Mouse (Mus musculus) layer of hippocampus, postnatal 14 days (tissue): ENCODE results near the gene Ccdc115. TPM values are rescaled to one million over a fixed set of nuclear protein-coding genes. Genes with fewer than 3 reads are reported as not detected.
A peak's percentile ranks its signal among the peaks of the same experiment; 100 is the strongest.

ENCODE experiments used
- DNase-seq, 2 experiments: peaks; one replicate each; pipeline ENCODE4 v3.0.0; 2021 to 2022; ENCODE audit warnings: low spot score in 2 of 2, mixed read lengths in 1 of 2
- long read RNA-seq, 2 experiments: library from polyadenylated mRNA; stranded (forward); transcript quantifications; one replicate each; pipeline ENCODE4 v2.0.0; 2021
- total RNA-seq, 2 experiments: library from RNA; stranded (reverse); gene quantifications; 2 replicates each; pipeline ENCODE4 v1.2.3; 2021

Ccdc115 gene
- 10 to 100 TPM; 19.7 to 19.9 TPM for total RNA-seq
- long read RNA-seq, experiment 1, transcript Ccdc115-201 (5 exons, 1,705 nt): major isoform, 24 of 25 reads
- long read RNA-seq, experiment 1, partial matches to known transcripts: 1 of 25 reads
- long read RNA-seq, experiment 1, other reads (novel, unspliced or antisense): 0 of 25 reads
- long read RNA-seq, experiment 2, transcript Ccdc115-201 (5 exons, 1,705 nt): major isoform, 42 of 47 reads
- long read RNA-seq, experiment 2, partial matches to known transcripts: 3 of 47 reads
- long read RNA-seq, experiment 2, other reads (novel, unspliced or antisense): 1 of 47 reads

DNA sequence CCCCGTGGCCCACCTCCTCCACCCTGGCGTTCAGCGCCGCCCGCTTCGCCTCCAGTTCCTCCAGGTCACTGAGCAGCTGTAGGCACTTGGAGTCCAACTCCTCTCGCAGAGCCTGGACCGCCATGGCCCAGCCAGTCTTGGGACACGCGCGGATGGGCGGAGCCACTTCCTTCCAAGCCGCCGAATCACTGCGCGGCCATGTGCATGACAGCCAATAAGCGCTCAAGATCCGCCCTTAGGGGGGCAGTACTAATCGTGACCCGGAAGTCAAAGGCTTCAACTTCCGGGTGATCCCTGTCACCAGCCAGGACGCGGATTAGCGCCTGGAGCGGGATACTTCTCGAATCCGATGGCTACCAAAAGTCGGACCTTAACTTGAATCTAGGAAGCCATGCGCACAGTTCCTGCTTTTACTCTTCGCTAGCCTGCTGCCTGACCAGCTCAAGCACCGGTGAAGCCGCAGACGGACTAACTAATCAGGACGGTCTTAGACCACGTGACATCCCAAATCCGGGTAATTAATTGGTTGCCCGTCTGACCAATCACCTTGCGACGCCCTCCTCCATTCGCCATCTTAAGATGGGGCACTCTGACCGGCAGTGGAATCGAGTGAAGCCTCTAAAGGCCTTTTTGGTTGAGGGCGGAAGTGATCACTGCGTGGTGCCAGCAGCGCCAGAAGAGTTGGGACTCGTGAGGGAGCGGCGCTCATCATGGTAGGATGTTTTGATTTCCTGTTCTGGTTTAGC is at the start of gene Ccdc115, which contains the start of gene Imp4:
Ccdc115 (minus strand) TSS at position 458 of the 746 bp plus-strand sequence.
Imp4 (plus strand) TSS at position 637 of the 746 bp plus-strand sequence.
- DNase-seq: peak; percentile 96 to 97

DNA sequence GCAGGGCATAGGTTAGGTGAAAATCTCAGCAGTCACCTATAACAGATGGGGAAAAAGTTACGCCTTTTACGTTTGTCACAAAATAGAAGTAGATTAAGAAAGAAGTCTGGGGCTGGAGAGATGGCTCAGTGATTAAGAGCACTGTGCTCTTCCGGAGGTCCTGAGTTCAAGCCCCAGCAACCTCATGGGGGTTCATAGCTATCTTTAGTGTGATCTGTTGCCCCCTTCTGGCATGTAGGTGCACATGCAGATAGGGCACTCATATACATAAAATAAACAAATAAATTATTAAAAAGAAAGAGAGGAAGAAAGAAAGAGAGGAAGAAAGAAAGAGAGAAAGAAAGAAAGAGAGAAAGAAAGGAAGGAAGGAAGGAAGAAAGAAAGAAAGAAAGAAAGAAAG is 47.9 kb upstream of the Ccdc115 start:
- no peak for DNase-seq

DNA sequence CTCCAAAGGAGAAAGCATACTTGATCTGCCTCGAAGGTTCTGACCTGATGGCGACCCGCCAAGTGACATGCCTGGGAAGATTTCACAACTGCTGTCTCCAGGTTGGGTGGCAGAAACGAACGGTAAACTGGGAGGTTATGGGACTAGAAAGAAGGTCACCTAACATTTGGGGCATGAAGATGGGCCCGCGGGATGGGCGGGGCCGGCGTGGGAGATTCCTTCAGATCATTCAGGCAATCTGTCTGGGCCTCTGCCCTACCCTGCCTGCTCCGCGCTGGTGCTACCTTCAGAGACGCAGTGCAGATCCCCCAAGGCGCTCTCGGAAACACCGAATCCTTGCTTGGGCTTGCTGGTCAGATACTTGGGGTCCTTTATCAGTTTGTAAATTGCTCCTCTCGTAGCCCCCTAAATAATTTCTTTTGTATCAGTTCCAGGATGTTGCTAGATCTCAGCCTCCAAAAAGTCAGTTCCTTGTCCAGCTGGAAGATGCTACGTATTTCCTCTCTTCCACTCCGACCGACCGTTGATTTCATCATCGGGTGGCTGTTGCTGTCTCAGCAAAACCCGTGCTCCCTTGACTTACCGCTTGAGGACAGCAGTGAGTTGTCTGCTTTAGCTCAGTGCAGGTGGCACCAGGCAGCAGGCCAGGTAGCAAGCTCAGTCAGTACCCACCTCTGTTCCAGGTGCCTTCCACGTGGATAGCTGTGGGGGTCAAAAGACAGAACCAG is 46.2 kb upstream of the Ccdc115 start:
- peak; percentile 17 to 55 for DNase-seq

DNA sequence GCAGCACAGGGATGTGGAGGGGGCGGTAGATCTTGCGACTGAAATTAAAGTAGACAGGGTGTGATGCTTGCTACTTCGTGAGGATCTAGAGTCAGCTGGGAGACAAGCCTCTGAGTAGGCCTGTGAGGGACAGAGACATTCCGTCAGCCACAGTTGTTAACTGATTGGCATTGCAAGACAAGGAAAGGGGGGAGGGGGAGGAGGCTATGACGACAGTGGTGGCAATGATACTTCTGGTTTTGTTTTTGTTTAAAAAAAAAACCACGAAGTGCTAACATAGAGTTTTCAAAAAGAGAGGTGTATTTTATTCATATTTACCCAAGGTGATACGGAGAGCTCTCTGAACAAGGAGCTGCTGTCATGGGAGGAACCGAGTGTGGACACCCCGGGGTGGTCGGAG is 45.0 kb upstream of the Ccdc115 start:
- no peak for DNase-seq

DNA sequence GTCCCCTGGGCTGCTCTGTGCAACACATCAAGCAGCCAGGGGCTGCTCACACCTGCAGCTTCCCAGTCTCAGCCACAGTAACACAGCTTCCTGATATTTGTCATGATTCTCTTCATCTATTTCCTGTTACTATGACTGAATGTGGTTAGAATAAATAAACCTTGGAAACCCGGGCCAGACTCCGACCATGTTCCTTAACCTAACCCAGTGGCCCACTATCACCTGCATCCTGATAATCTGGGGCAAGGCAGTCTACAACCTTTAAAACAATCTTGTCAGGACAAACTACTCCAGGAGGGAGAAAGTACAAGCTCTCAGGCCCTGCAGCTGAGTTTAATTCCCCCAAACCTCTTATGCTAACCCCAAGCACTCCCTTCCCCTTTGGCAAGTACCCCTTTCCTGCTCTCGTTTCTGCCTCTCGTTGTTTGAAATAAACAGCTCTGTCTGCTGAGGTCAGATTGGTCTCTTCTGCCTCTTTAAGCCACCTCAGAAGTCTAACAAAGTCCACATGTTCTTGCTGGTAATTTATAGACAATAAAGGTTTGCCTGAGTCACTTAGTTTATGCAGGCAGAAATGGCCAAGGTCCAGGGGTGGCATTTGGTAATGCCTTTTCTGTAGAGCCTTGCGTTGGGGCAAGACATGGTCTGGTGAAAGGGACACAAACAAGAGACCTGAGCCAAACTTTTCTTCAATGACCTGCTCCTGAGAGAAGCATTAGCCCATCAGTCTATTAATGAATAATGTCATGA is 42.6 kb upstream of the Ccdc115 start:
- no peak for DNase-seq

DNA sequence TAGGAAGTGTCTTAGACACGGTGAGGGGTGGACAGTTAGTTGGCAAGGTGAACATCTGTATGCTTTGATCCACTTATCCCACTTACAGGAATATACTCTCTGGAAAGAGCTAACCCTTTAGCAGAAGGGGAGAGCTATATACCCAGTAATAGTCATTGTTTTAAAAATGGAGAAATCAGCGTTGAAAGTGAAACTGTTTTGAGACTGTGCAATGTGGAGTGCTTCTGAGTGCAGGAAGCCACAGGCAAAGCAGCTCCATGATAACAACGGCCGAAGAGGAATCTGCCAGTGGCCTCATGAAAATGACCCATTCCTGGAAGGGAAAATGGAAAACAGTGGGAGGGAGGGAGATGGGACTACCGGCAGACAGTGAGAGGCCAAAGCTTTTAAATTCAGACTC is 41.3 kb upstream of the Ccdc115 start:
- no peak for DNase-seq

DNA sequence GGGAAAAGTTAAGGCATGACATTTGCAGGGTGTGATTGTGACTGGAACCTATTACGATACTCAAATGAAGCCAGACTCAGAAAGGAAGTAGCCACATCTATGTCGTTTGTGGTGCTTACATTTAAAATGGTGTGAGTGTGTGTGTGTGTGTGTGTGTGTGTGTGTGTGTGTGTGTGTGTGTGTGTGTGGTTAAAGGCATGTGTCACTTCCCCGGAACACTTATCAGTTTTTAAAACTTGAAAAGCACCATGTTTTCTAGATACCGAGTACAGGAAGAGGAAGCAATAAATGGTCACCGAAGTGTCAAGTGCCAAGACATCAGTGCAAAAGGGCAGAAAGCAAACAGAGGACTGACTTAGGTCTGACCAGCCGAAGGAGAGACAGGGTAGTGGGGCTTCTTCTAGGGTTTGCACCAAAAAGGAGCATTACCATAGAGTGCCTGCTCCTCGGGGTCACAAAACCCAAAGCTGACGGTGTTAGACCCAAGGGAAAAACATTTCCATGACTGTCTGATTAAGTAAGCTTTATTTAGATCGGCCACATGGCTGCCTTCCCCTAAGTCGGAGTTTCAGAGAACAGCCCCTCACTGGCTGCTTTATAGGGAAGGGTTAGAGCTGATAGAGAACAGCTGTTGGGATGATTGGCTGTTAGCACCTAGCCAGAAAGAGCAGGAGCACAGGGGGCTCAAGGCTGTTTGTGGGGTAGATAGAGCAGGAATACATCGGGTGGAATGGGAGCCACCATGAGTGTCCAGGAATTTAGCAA is 39.6 kb upstream of the Ccdc115 start:
- DNase-seq: no peak

DNA sequence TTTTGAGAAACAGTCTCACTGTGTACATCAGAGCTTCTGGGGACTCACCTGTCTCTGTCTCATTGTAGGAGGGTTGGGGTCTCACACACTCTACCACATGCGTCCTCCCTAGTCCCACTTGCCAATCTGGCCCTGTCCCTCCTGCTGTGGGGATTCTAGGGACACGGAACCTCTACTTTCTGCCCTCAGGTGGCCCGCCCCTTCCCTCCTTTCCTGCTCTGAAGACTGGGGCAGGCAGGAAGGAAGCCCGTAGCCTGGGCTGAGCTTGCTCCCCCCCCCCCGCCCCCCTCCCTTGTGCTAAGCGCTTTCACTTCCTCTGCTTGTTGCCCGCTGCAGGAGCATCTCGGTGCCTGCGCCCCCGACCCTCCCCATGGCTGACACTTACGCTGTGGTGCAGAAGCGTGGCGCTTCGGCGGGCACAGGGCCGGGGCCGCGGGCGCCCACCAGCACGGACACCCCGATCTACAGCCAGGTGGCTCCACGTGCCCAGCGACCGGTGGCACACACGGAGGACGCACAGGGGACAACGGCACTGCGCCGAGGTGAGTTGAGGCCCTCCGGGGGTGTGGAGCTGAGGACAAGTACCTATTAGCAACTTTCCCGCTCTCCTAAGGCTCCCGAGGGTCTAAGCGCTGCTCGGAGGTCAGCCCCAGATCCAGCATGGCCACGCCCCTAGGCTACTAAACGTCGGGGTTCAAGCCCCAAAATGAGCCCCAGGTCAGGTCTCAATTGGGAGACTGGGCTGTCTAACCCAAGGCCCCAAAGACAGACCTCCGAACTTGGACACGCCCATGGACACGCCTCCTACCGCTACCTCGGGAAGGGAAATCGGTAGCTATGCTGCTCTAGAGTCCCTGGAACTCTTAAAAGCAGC is 33.2 kb upstream of the Ccdc115 start:
- DNase-seq: no peak

DNA sequence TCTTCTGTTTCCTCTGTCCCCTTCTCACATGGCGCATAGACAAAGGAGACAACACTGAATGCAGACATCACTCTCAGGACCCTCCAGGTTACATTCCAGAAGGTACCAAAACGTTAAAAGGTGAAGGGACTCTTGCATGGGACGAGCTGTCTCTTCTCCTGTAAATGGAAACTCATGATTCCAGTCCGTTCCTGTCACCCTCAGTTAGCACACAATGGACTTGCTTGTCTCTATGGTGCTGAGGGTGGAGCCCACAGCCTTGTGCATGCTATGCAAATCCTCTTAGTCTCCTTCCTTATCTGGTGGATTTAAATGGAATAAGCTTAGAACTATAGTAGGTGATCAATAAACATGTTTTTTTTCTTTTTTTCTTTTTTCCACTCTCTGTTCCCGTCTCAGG is 30.3 kb upstream of the Ccdc115 start:
- DNase-seq: no peak

DNA sequence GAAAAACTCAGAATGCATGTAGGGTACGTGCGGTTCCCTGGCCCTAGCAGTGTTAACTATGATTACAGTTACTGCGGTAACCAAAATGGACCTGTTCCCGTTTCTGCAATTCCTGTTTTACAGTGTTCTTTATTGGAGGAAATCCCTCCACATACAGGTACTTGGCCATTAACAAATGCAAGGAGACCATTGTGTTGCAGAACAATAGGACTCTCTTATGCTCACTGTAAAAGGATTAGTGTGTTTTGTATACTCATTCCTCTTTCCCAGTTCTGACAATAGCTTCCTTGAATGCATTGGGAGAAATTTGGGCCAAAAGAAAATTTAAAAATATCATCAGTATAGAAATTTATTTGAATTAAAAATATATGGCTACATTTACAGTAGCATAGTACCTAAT is 29.0 kb upstream of the Ccdc115 start:
- DNase-seq: no peak

DNA sequence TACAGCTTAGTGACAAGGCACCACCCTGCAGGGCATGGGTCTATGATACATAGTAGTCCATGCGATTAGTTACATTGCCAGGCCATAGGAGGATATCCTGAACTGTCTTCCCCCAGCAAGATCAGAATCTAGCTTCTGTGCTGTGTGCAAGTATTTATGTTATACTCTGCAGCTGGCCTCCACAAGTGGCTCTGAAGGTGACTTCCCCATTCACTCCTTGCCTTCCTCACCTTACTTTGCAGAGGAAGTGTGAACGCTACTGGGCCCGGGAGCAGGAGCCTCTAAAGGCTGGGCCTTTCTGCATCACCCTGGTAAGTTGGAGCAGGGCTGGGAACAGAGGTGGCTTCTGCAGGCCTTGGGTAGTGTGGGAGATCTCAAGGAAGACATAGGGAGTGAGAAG is 28.6 kb upstream of the Ccdc115 start:
- no peak for DNase-seq

DNA sequence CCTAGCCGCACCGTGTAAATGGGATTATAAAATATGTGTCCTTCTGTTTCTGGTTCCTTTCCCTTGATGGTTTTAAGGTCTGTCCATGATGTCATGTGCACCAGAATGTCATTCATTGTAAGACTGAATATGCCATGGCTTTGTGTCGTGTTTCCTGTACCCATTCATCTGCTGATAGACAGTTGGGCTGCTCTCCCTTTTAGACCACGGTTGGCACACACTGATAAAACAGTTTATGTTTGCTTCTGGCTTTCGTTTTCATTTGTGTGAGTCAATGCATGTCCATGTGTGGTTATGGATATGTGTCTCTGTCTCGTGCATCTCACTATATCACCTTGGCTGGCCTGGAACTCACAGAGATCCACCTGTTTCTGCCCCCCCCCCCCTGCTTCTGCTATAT is 26.0 kb upstream of the Ccdc115 start:
- no peak for DNase-seq

DNA sequence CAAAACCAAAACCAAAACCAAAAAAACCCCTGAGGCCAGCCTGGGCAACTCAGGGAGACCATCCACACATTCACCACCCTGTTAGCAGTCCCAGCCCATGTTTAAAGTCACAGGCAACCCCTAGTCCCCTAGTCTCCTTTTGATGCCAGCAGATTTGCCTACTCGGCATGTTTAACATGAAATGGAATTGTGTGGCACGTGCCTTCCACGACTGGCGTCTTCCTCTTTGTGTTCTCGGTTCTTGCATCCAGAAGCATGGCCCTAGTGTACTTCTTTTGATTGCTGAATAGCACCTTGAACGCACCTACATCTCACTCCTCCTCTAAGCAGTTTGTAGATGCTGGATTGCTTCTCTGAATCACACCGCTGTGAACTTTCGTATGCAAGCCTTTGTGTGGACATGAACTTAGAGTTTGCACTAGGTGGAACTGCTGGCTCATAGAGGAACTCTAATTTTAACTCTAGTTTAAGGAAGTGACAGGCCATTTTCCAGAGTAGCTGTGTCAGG is 24.9 kb upstream of the Ccdc115 start:
- no peak for DNase-seq

DNA sequence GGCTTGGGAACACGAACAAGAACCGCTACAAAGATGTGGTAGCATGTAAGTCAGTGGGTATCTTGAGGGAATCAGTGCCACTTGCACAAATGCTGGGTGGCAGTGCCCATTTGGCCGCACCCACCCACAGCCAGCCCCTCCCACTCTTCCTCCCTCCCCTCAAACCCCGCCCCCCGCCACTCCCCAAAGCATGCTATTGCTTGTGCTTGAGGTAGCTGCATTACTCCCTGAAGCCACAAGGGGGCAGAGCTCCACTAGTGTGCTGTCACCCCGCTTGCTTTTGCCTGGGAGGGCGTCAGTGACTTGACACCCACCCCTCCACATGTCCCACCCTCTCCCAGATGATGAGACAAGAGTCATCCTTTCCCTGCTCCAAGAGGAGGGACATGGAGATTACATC is 23.3 kb upstream of the Ccdc115 start:
- DNase-seq: peak; percentile 54 to 56

DNA sequence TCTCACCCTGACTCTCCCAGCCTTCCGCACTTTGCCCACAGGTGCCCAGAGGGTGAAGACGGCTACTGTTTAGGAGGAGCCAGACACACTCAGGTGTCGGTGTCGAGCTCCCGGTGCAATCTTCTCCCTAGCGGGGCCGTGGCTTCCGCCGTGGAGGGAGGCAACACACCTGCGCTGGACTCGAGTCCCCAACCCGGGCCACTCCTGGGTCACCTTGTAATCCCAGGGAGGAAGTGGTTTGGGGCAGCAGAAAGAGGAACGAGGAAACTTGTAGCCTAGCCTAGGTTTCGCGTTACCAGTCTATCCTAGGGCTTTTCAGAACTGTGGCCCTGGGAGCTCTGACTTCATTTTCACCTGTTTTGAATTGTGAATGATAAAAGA is 20.6 kb upstream of the Ccdc115 start:
- no peak for DNase-seq

DNA sequence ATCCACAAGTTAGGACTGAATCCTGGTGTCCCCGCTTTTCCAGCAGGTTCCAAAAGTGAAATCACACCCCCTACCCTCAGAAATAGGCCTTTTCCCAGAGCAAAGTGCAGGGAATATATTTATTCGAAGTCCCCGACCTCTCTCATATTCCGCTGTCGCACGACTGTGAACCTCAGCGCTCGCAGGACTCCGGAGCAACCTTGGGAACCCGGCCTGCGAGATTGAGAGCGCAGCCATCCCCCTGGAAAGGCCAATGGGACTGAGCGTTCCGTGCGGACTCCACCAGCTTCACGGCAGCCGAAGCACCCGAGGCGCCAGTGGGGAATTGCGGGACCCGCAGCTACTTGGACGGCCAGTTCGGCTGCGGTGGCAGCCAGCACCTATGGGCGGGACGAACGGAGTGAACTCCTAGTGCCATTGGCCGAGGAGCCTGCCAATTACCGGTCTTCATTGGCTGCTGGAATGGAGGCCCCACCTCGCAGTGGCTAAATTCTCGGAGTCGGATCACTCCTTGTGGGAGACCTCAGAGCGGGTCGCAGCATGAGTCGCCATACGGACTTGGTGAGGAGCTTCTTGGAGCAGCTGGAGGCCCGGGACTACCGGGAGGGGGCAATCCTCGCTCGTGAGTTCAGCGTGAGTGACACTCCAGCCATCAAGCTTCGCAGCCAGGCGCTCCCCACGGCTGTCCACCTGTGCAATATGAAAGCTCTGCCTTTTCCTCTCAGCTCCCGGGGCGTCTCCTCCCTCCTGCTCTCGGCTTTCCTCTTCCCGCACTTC is 20.0 kb upstream of the Ccdc115 start, which contains the start of gene Ptpn18:
Ptpn18 (plus strand) TSS at position 479 of the 777 bp plus-strand sequence.
- peak; percentile 83 to 87 for DNase-seq

DNA sequence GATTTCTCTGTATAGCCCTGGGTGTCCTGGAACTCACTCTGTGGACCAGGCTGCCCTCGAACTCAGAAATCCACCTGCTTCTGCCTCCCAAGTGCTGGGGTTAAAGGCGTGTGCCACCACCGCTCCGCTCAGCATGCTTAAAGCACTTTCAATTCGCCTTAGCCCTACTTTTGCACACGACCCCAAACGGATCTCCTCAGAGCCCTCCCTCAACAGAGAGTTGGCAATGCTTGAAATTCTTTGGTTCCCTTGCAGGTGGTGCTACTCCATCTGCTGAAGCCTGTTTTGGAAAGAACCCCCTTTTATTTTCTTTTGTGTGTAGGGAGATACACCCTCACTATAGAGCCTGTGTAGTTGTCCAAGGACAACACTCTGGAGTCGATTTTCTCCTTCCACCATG is 19.0 kb upstream of the Ccdc115 start:
- DNase-seq: no peak

DNA sequence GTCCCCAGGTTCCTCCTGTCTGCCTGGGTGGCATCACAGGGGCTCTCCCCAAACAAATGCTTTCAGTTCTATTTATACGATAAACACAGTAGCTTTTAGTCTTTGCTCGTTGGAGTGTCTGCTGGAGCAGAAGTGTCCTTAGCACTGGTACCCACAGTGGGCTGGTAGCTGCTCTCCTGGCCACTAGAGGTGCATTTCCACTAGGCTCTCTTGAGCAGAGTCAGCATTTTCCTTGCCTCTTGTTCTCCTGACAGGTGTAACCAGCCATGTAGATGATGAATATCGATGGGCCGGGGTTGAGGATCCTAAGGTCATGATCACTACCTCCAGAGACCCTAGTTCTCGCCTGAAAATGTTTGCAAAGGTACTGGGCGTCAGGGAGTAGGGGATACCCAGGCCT is 3.7 kb upstream of the Ccdc115 start:
- no peak for DNase-seq
